Mouse (Mus musculus): ENCODE data around the gene Prrt1.

- TF ChIP-seq POLR2A (IDR thresholded peaks at IDR 0.05; ENCODE audit: insufficient read depth, low read length) (no peak), EP300 (IDR thresholded peaks at IDR 0.05; ENCODE audit: insufficient read depth, low read depth, low read length) (no peak), CTCF (IDR thresholded peaks at IDR 0.05; ENCODE audit: low read depth, low read length) (no peak)
These were observed 8.1 kb downstream of the Prrt1 start for GRCm38 (mm10) chr17:34637459-34637858.

All from ES-Bruce4 (cell line).